Mouse (Mus musculus) bone marrow macrophage, adult 2 months (primary cell): Measurements from ENCODE around the gene Klhdc8a.

ENCODE experiments used
- CTCF ChIP-seq: IDR thresholded peaks from 2 replicates; pipeline ENCODE4 v1.5.1; 2012; ENCODE audit warnings: low read depth, mild to moderate bottlenecking, low read length, moderate library complexity
- POLR2A ChIP-seq: IDR thresholded peaks from 2 replicates; pipeline ENCODE4 v1.6.1; 2012; ENCODE audit warnings: mild to moderate bottlenecking, low read depth, low read length, borderline replicate concordance

DNA sequence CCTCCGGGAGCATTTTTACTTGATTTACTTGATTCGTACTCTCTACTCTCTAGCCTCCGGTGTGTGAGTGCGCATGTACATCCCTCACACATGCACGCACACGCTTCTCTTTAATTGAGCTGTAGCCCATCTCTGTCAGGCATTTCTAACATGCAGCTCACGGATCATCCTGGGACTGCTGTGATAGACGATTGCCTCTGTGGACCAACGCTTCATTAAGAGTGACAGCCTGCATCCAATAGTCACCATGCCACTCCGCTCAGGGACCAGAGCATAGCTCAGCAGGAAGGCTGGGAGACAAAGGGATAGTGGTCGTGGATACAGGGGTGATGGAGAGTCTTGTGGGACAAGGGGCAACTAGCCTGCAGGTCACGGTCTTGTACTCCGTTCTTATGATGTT, 15.4 kb upstream of the Klhdc8a start:
- TF ChIP-seq POLR2A, result no peak
- no peak for TF ChIP-seq CTCF
